Mouse (Mus musculus) skeletal muscle tissue, adult 2 months (tissue): ENCODE data around the gene Ces1a.

Experiments
- DNase-seq: peaks from one replicate; pipeline ENCODE4 v3.0.0-alpha.2; 2012; ENCODE audit warnings: low read depth, low spot score

Ces1a gene

DNA sequence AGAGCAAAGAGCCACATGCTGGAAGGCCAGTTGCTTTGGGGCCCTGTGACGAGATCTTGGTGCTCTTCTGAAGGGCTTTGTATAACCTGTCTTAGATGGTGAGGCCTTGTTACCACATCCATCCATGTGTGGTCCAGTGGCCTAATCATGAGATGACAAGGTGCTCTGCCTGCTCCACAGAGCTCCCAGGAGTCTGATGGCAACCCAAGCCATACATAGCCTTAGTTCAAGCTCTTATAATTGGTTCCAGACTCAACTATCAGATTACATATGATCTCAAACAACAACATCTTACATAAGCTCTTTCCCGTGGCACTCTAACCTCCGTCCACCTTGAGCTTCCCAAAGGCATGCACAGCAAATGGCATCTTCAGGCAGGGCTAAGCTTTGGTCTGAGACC, at the start of gene Ces1a:
Gene Ces1a (minus strand): TSS at position 101 of the 400 bp plus-strand sequence.
- DNase-seq = no peak

- DNase-seq = no peak
These were observed 47.4 kb upstream of the Ces1a start for GRCm38 (mm10) chr8:93095376-93095775.

DNA sequence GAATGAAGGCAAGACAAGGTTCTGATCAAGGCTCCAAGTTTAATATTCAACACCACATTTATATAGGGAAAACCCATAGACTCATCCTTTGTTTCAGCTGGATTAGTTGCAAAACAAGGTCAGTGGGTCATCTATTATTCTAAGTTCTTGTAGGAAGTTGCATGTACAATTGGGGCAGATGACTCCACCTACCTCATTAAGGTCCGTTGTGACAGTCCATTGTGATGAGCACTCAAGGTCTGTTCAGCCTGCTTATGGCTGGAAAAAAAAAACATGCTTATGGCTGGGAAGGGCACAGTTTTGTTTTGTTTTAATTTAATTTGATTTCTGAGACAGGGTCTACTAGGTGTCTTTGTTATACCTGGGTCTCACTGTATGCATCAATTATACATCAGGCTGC, 43.3 kb upstream of the Ces1a start:
- DNase-seq = no peak

DNA sequence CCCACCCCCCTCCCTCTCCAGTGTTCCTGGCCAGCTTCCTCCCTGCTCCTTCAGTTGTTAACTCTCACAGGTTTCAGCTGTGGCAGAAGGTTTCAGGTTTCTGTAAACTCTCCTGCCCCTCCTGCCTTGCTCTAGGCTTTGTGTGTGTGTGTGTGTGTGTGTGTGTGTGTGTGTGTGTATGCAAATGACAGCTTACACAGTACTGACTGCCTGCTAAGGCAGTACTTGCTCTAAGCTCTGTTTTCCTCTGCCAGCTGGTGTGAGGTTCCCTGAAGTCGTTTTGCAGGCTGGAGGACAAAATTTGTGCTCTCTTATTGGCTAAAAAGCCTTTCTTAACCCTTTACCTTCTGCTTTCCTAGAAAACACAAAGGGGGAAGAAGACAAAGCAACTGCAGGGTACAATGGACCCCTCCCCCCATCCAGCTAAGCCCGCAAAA, 40.7 kb upstream of the Ces1a start:
- no peak for DNase-seq

DNA sequence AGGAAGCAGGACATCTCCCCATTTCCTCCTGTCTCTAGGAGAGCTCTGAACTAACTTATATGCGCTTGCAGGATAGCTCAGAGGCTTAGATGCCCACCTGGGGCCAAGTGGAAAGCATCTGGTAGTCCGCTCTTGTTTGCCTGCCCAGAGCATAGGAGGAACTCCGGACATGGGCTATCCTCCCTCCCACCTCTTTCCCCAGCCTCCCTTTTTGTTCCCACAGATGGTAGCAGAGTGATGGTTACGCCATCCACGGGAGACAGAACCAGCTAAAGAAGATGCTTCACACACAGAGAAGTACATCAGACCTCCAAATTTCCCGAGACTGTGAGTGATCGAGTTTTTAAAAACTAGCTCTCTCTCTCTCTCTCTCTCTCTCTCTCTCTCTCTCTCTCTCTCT, 40.2 kb upstream of the Ces1a start:
- DNase-seq = no peak

DNA sequence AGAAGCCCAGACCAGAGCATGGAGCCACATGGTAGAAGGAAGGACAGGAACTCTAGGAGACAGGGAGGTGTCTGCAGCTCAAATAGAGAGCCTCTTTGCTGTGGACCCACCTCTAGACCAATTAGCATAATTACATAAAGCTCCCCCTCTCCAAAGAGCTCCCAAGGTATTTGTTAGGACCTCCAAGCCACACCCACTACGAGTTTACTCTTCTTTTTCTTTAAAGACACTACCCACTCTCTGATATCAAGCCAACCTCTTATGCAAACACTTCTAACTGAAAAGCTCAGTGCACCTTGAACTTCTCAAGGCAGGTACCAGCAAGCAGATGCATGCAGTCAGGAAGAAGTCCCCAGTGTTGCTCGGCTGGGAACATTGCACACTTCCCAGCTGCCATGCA, 31.9 kb upstream of the Ces1a start, which contains the start of gene Ces1b:
Gene Ces1b (minus strand): TSS at position 131 of the 400 bp plus-strand sequence.
- DNase-seq = no peak

- no peak for DNase-seq
These were observed 27.3 kb upstream of the Ces1a start for GRCm38 (mm10) chr8:93075251-93075650.

DNA sequence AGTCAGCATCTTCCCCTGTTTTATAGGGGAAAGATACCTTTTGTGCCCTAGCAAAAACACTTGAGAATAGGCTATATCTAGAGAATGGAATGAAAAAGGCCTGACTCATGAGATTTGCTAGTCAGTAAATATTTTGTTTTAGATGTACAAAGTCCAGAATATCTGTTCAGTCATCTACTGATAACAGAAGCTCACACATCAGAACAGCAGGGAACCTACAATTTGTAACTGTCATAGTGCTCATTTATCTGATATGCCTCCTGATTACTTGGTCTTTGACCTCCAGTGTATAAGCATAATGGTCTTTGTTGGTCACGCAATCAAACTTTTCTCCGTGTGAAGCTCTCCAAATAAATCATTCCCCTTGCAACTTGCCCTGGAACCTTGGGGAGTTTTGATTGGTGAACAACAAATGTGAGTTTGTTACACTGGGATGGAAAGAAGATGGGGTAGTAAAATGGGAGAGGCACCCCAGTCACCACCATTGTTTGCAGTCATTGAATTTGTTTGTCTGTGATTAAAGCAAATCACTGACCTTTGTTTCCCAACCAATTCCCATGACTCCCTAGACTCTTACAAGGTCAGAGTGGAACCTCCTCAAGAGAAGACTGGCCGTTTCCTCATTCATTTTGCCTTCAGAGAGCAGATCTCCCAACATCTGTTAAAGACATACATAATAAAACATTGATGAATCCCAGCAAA, 15.6 kb upstream of the Ces1a start:
- no peak for DNase-seq

- DNase-seq = peak; percentile 16
These were observed 11.2 kb upstream of the Ces1a start for GRCm38 (mm10) chr8:93059185-93059584.

DNA sequence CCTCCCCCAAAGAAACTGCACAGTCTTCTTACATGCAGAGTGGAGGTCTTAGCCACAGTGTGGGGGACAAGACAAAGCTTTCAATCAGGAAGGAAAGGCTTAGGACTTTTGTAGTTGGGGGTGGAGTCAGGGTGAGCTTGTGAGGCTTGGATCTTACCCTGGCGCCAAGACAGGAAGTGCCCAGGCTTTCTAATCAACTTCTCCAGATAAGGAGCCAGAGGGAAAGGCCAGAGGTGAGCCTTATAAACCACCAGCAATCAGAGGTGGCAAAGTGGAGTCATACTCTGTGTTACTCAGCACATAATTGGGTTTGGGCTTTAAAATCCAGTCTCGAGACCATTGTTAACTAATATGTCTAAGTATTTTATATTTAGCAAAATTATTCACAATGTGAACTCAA, 7.2 kb upstream of the Ces1a start:
- DNase-seq = no peak

DNA sequence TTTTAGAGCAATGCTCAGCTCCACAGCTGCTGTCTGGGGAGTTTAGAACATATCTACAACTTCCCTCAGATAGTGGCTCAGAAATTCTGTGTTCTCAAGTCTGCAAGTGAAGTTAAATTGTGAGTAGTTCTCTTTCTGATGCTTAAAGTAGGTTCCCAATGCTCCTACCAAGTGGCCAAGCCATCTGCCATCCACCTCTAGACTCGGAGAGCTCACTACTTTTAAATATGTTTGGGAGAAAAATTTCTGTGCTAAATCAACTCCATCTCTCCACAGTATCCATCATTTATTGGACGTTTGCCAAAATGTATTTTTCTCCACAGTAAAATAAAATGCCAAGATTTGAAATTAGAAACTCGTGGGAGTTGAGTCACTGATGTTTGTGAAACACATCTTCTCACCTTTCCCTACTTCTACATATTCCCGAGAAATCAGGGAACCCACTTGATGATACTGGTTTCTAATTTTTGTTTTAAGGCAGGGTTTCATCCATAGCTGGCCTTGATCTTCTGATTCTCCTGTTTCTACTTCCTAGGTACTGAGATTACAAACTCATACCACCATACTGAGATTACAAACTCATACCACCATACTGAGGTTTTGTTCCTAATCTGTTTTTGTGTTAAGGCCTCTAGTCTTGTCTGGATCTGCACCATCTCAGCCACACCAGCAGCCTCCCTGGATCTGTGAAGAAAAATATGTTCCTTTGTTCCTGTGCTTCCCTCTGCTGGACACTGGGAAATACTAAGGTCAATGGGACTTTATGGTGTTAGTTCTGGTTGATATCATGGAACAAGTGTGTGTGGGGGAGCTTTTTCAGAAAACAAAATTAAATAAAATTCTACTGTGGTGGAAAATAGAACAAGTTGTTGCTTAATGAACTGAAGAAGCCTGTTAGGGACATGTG, 771 bp upstream of the Ces1a start:
- DNase-seq = peak; percentile 21

DNA sequence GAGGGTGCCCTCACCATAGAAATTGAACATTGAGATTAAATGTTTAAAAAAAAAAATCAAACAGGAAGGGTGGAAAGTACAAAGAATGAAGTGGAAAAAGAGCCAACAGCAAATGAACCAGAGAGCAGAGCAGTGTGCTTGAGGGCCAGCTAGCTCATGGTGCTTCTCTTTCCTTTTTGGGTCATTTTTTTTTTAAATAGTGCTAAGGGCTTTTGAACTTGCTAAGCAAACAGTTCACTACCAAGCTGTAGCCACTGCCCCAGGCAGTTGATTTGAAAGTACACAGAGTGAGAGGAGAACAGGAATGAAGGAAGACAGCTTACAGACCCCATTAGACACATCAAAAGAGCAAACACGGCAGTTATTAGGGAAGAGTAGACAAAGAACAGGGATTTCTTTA, 4.9 kb downstream of the Ces1a start:
- DNase-seq = no peak

- peak; percentile 81 for DNase-seq
These were observed 7.0 kb downstream of the Ces1a start for GRCm38 (mm10) chr8:93040776-93041567.

DNA sequence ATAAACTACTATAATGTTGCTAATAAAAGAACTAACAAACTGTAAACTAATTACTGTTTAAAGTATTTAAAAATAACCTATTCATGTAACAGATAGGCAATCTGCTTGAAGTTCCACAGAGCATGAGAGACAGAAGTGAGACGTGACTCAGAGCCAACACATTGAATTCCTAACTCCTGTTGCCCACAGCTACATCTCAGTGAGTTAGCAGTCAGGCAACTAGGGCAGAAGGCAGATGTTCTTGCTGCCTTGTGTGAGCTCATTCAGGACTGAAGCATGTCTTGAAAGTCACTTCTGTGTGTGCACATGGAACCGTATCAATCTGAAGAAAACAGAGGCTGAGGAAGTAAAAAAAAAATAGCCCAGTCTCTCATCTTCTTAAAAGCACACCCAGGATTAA, 7.7 kb downstream of the Ces1a start:
- DNase-seq = peak; percentile 27

GRCm38 (mm10) chr8:93038831-93039230, 9.2 kb downstream of the Ces1a start:
- no peak for DNase-seq

GRCm38 (mm10) chr8:93030664-93031063, 17.3 kb downstream of the Ces1a start:
- DNase-seq = no peak

DNA sequence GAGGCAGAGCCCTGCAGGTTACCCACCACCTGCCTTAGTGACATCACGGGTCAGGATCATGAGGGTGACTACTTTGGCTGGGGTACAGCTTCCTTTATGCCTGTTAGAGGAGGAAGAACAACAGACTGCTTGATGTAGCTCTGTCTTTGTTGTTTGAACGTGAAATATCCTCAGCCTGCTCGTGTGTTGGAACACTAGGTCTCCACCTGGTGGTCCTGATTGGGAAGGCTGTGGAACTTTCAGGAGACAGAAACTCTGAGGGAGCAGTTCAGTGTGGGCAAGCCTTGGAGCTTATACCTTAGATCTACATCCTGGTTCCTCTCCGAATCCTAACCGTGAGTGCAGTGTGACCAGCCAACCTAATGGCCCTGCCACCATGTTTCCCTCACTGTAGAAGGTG, 26.3 kb downstream of the Ces1a start:
- no peak for DNase-seq

- DNase-seq = no peak
These were observed 33.7 kb downstream of the Ces1a start for GRCm38 (mm10) chr8:93014300-93014699.

DNA sequence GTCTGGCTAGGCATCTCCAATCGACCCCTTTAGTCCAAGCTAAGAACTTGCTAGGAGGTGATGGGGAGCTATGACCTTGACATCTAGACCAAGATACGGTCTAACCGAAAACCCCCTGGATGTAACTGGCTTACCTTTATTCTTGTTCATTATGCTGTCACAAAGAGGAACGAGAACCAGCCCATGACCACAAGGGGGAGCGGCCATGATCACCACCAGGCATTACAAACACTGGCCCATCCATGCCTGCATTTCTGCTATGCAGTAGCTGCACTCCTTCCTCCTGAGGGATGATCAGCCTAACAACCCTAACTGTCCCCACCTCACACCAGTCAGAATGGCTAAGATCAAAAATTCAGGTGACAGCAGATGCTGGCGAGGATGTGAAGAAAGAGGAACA, 35.8 kb downstream of the Ces1a start:
- DNase-seq = no peak

DNA sequence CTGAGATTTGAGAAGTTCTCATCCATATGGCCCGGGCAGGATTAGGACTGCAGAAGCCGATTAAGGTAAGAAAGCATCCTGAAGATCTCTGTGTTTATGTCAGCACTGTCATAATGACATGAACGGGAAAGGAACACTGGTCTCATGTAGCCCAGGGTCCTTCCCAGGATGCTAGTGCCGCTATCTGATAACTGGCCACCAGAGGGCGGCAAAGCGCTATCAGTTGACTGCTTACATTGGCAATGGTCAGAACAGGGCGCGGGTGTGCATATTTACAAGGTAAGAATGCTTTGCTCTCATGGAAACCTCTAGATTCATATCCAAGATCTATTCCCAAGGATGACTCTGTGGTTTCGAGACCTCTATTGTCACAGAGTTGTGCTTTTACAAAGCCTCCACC, 36.6 kb downstream of the Ces1a start:
- DNase-seq = peak; percentile 44

- DNase-seq = peak; percentile 17
These were observed 37.7 kb downstream of the Ces1a start for GRCm38 (mm10) chr8:93010286-93010685.

DNA sequence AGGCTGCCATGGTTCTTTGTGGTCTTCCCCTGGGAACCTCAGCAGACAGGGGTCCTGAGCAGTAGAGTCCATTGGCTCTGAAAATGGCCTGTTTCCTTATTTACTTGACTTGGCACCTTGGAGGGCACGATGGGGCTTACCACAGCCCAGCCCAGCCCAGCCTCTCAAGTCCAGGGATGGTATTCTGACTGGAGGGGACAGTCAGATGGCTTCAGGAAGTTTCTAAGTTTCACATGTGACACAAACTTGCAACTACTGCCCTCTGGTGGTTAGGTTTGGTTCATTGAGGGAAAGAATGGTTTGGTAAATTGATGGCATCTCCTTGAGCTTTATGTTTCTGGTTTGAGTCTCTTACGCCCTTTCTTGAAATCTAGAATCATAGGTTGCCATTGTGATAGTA, 49.4 kb downstream of the Ces1a start:
- peak; percentile 37 for DNase-seq
